Mouse (Mus musculus): ENCODE results near the gene Tmem43.
A peak's percentile ranks its signal among the peaks of the same experiment; 100 is the strongest.

DNA sequence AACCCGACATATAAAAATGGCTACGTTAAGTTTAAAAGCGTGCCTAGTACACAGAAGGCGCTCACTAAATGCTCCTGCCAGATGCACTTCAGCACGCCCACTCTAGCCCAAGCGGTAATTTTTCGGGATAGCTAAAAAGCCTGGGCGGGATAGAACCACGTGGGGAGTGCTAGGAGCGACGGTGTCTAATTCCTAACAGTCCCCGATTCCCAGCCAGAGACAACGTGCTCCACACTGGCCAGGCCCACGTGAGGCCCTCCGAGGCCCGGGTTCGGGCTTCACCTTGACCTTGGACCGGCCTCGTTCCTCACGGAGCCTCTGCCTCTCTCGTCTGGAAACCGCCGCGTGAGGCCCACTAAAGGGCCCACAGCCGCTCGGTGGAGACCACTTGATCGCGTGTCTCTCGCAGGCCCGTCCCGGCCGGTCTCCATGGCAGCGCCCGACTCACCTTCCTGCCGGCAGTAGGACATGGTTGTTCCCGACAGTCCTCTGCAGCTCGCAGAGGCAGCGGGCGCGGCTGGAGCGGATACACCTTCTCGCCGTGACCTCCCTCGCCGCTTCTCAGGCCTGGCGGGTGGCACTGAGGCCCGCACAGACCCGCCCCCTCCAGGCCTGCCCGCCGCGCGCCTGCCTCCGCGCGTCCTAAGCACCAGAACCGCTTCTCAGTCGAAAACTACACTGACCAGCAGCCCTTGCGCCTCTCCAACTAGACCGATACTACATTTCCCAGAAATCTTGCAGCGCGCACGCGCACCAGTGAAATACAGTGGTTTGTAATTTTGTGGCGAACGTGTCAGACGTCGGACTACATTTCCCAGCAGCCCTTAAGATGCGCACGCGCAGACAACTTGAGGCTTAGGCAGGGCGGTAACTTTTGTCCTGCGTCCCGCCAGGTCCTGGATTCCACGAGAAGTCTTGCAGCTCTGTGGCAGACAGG is at the start of gene Tmem43, which contains the start of gene Chchd4:
- TF ChIP-seq CTCF (IDR thresholded peaks at IDR 0.05; ENCODE audit: extremely low read depth, insufficient read depth, low read length) (no peak), POLR2A (IDR thresholded peaks at IDR 0.05; ENCODE audit: extremely low read depth, insufficient read depth, low read length) (peak; percentile 60; the same call in 1 of the 2 replicates)
